Mouse (Mus musculus) CD4-positive, CD25-positive, alpha-beta regulatory T cell (primary cell): ENCODE measurements around the gene Gcm1. TPM values are rescaled to one million over a fixed set of nuclear protein-coding genes. Genes with fewer than 3 reads are reported as not detected.

ENCODE experiments used
- polyA plus RNA-seq: library from polyadenylated mRNA; unstranded; fragments of 100-300 nt; shearing (Covaris generic); gene quantifications from one replicate; pipeline ENCODE4 v1.2.1, GENCODE M21; 2017

Gene Gcm1
- not detected for polyA plus RNA-seq

GRCm38 (mm10) chr9:78051677-78052076 lies at the start of gene Gcm1:
Gene Gcm1 (plus strand): TSS chr9:78051924.

GRCm38 (mm10) chr9:78108796-78109239 lies 57.1 kb downstream of the Gcm1 start, which contains the start of the genes Fbxo9 and Ick:
Gene Fbxo9 (minus strand): TSS chr9:78109065.
Gene Ick (plus strand): TSS chr9:78109192.

Other genes with a start within 250 kb of the Gcm1 start
- gene Elovl5, start 134.6 kb upstream of the Gcm1 start, polyA plus RNA-seq, result 199 TPM
- gene Fbxo9, start 57.1 kb downstream of the Gcm1 start, polyA plus RNA-seq, result 88.3 TPM
- 14.3 TPM for gene Ick, start 57.3 kb downstream of the Gcm1 start, polyA plus RNA-seq
- 61.2 TPM for gene Gsta4, start 130.8 kb downstream of the Gcm1 start, polyA plus RNA-seq
- gene Gsta1, start 178.7 kb downstream of the Gcm1 start, polyA plus RNA-seq, result not detected
- gene Gm3776, start 205.2 kb downstream of the Gcm1 start, polyA plus RNA-seq, result not detected
- gene Gm10639, start 238.0 kb downstream of the Gcm1 start, polyA plus RNA-seq, result not detected